Mouse (Mus musculus): ENCODE data around the gene Olfr640.

The Olfr640 gene

GRCm38 (mm10) chr7:104025473-104025872, at the start of gene Olfr640:
Gene Olfr640 (minus strand): TSS chr7:104025573.
- in situ Hi-C loops (cut with MboI; ENCODE audit: low sequenced_read_pairs): no loop called here

- in situ Hi-C loops (cut with MboI; ENCODE audit: low sequenced_read_pairs): no loop called here
Observed at GRCm38 (mm10) chr7:104071769-104072168, 46.4 kb upstream of the Olfr640 start, which contains the start of gene Olfr644. Gene Olfr644 (minus strand): TSS chr7:104071869.

- in situ Hi-C loops (cut with MboI; ENCODE audit: low sequenced_read_pairs): no loop called here
Observed at GRCm38 (mm10) chr7:104061345-104061744, 36.0 kb upstream of the Olfr640 start, which contains the start of gene 4930516K23Rik. Gene 4930516K23Rik (minus strand): TSS chr7:104061445.

GRCm38 (mm10) chr7:104059215-104059614, 33.8 kb upstream of the Olfr640 start:
- in situ Hi-C loops (cut with MboI; ENCODE audit: low sequenced_read_pairs): no loop called here

- in situ Hi-C loops (cut with MboI; ENCODE audit: low sequenced_read_pairs): no loop called here
Observed at GRCm38 (mm10) chr7:104052566-104052965, 27.2 kb upstream of the Olfr640 start, which contains the start of gene Olfr642. Gene Olfr642 (minus strand): TSS chr7:104052666.

- in situ Hi-C loops (cut with MboI; ENCODE audit: low sequenced_read_pairs): no loop called here
Observed at GRCm38 (mm10) chr7:104050745-104051144, 25.4 kb upstream of the Olfr640 start.

GRCm38 (mm10) chr7:104035145-104035544, 9.8 kb upstream of the Olfr640 start, which contains the start of gene Olfr641:
Gene Olfr641 (plus strand): TSS chr7:104035445.
- in situ Hi-C loops (cut with MboI; ENCODE audit: low sequenced_read_pairs): no loop called here

GRCm38 (mm10) chr7:104026978-104027377, 1.6 kb upstream of the Olfr640 start:
- in situ Hi-C loops (cut with MboI; ENCODE audit: low sequenced_read_pairs): no loop called here

GRCm38 (mm10) chr7:104021651-104022050, 3.7 kb downstream of the Olfr640 start:
- in situ Hi-C loops (cut with MboI; ENCODE audit: low sequenced_read_pairs): no loop called here

- in situ Hi-C loops (cut with MboI; ENCODE audit: low sequenced_read_pairs): no loop called here
Observed at GRCm38 (mm10) chr7:104018953-104019352, 6.4 kb downstream of the Olfr640 start.

GRCm38 (mm10) chr7:104017203-104017602, 8.2 kb downstream of the Olfr640 start, which contains the start of gene Olfr639:
Gene Olfr639 (minus strand): TSS chr7:104017303.
- in situ Hi-C loops (cut with MboI; ENCODE audit: low sequenced_read_pairs): no loop called here

GRCm38 (mm10) chr7:103999124-103999523, 26.2 kb downstream of the Olfr640 start:
- in situ Hi-C loops (cut with MboI; ENCODE audit: low sequenced_read_pairs): no loop called here

- in situ Hi-C loops (cut with MboI; ENCODE audit: low sequenced_read_pairs): no loop called here
Observed at GRCm38 (mm10) chr7:103998446-103998845, 26.9 kb downstream of the Olfr640 start, which contains the start of gene Olfr638. Gene Olfr638 (plus strand): TSS chr7:103998746.

- in situ Hi-C loops (cut with MboI; ENCODE audit: low sequenced_read_pairs): no loop called here
Observed at GRCm38 (mm10) chr7:103971782-103972181, 53.6 kb downstream of the Olfr640 start.

- in situ Hi-C loops (cut with MboI; ENCODE audit: low sequenced_read_pairs): no loop called here
Observed at GRCm38 (mm10) chr7:103970852-103971251, 54.5 kb downstream of the Olfr640 start, which contains the start of gene Olfr635. Gene Olfr635 (plus strand): TSS chr7:103971152.
